Mouse (Mus musculus) left cerebral cortex, adult 18-20 months (tissue): ENCODE data around the gene Glis3. TPM values are rescaled to one million over a fixed set of nuclear protein-coding genes. Genes with fewer than 3 reads are reported as not detected.

Experiments used
- DNase-seq, 2 experiments: peaks; one replicate each; pipeline ENCODE4 v3.0.0; 2021 to 2022; ENCODE audit warnings: low spot score in 2 of 2, mixed read lengths in 1 of 2
- total RNA-seq, 2 experiments: library from RNA; stranded (reverse); gene quantifications; 2 replicates each; pipeline ENCODE4 v1.2.3; 2021

The Glis3 gene
- total RNA-seq, 2 experiments from 2014 or later, result 7.3 to 7.5 TPM

DNA sequence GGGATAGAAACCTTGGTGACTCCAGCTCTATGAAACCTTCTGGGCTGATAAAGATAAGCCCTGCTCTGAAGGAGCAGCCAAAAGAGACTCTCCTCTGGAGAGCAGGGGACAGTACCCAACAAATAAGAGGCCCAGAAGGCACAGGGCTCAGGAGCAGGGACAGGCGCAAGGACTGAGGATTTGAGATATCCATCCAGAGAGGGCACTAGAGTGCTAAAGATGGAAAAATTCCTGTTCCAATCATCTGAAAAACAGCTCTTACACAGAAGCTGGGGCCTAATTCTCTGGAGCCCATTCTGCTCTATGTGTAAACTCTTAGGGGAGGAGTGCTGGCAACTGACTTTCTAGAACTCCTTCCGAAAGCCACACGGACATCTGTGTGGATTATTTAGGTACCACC lies 287.0 kb downstream of the Glis3 start:
- DNase-seq, result no peak

DNA sequence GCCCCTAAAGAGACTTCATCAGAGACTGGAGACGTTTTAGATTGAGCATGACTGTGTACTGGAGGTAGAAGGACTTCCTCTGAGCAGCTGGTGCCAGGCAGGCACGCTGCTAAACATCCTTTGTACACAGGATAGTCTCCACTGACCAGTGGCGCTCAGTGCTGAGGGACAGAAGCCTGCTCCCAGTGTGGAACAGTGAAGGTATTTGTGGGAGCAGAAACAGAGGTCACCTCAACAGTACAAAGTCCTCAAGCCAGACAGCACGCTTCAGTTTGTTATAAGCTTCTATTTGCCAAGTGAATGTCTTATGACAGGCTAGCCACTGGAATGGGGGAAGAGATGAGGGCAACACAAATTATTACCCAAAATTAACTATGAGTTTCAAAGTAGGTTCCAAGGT lies 289.0 kb downstream of the Glis3 start:
- no peak for DNase-seq

GRCm38 (mm10) chr19:28389146-28389545 lies 290.7 kb downstream of the Glis3 start:
- no peak for DNase-seq

DNA sequence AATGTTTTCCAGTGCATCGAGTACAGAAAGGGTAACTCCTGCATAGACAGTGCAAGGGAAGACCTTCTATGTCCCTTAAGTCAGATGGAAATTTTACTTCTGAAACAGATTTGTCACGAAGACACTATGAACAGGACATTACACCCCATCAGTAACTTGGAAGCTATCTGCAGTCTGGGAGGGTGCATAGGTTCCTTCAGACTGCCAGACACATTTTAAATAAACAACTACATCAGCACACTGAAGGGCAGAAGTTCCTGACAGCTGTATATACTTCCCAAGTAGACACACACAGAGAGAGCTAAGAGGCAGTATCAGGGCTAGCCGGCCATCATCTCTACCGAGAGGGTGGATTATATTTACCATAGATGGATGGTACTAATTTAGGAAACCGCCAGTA lies 296.5 kb downstream of the Glis3 start:
- no peak for DNase-seq

- DNase-seq, result peak in 1 of 2 experiments; percentile 28
Measured at GRCm38 (mm10) chr19:28382168-28382911, 297.5 kb downstream of the Glis3 start.

DNA sequence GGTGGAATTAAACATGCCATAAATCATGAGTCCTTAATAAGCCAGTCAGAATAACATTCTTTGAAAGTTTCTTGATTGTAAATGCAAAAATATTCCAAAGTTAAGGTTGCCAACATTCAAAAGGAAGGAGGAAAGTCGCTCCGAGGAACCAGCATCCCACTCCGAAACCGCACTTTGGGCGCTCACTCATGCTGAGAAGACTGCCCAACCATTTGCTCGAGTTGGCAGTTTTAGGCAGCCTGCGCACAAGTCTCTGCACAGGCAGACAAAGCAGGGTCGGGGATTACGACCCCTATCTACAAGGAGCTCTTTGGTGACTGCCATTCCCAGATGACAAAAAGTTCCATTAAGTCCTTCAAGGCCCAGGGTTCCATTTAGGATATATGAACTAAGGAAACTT lies 298.4 kb downstream of the Glis3 start:
- DNase-seq, result no peak

DNA sequence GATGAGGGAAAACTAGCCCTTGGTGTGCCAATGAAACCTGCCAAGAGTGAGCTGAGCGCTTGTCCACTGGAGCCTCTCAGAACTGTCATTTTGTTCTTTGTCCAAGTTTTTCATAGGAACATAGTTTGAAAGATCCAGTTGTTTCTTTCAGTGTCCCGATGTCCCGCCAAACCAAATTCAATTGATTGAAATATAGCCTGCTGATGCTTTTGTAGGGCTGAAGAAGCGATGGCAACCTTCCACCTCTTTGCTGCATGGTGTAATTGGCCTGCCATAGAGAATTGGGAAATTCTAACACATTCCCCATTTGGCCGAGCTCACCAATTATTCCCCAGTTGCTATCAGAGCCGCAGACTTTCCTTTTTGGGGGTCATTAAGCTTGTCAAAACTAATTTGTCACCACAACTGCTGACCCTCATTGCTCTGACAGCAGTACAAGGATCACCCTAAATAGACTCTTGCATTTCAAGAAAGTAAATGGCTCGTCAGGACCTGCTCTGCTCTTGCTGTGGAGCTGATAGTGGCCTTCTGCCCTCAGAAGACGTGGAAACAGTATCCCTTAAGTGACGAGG lies 299.1 kb downstream of the Glis3 start:
- DNase-seq, result no peak

- no peak for DNase-seq
Measured at GRCm38 (mm10) chr19:28377788-28378295, 302.0 kb downstream of the Glis3 start.

- no peak for DNase-seq
Measured at GRCm38 (mm10) chr19:28376401-28376800, 303.5 kb downstream of the Glis3 start.

GRCm38 (mm10) chr19:28375746-28376145 lies 304.1 kb downstream of the Glis3 start:
- DNase-seq, result no peak

- DNase-seq, result no peak
Measured at GRCm38 (mm10) chr19:28374524-28374923, 305.4 kb downstream of the Glis3 start.

DNA sequence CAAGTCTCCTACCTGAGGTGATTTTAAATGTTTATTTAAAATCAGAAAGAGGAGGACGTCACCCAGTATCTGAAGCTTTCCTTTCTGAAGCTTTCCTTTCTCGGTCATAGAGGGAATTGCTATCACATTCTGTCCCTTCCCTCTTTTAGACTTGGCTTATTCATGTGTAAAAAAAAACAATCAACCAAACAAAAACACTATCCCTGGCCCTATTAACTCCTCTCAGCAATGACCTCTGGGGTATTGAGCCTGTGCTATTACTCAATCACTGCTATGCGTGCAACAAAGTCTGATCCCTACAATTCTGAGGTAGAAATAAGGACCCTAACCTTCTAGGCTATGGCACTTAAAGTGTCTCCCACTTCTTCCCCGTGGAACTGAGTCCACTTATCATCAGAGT lies 311.7 kb downstream of the Glis3 start:
- DNase-seq, result no peak

- no peak for DNase-seq
Measured at GRCm38 (mm10) chr19:28367274-28367673, 312.6 kb downstream of the Glis3 start.

GRCm38 (mm10) chr19:28366766-28367165 lies 313.1 kb downstream of the Glis3 start:
- no peak for DNase-seq

- DNase-seq, result peak in 1 of 2 experiments; percentile 31
Measured at GRCm38 (mm10) chr19:28365897-28366296, 314.0 kb downstream of the Glis3 start.

DNA sequence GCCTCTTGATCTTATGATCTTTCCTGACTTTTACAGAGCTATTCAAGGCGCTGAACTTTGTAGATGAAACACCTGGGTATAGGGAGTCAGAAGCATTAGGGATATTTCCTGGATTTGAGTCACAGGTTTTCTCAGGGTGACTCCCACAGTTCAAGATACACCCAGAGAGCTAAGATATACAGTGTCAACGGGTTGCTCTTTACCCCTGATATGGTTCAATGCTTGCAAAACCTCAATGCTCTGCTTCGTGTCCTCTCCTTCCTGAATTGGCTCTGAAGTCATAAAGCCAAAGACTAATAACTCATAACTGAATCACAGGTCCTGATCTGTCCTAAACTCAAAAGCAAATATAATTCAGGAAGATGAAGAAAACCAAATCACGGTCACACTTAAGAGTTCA lies 319.0 kb downstream of the Glis3 start:
- no peak for DNase-seq

GRCm38 (mm10) chr19:28357595-28357994 lies 322.3 kb downstream of the Glis3 start:
- DNase-seq, result no peak

DNA sequence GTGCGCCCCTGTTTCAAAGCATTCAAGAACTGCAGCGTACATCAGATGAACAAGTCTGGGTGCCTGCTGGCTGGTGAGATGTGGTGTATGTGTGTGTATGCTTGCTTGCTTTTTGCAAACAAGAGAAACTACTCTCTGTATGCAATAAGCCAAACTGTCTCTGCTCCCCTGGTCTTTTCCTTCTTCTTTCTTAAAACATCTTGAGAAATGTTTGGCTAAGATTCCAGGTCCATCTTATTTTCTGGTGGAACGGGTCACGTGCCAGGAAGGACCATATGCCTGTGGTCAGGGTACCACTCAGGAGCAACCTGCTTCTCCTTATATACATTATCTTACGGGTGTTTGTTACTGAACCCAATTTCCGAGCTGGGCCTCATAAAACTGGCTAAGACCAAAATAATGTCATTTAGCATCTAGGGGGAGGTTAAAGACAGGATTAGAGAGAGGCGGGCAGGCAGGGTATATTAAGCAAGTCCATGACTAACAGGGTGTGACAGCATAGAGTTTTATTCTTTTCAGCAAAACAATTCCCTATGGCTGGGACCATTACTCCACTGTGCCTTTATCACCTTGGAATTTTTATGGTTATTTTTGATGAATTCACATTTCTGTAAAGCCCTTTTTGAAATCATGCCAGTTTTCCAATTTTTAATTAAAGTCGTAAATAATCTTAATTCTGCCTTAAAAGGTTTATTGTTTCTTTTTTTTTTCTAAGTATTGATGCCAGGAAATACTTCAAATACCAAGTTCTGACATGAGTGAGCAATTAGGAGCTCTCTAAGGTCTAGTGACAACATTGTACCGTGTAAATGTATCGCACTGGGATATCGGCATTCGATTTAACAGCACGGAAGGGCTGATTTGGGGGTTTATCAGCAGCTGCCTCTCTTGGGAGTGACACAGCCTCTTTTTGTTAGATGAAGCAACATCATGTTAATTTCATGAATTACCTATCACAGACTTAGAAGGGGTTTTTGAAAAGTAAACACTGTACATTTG lies 328.5 kb downstream of the Glis3 start:
- DNase-seq, result no peak

DNA sequence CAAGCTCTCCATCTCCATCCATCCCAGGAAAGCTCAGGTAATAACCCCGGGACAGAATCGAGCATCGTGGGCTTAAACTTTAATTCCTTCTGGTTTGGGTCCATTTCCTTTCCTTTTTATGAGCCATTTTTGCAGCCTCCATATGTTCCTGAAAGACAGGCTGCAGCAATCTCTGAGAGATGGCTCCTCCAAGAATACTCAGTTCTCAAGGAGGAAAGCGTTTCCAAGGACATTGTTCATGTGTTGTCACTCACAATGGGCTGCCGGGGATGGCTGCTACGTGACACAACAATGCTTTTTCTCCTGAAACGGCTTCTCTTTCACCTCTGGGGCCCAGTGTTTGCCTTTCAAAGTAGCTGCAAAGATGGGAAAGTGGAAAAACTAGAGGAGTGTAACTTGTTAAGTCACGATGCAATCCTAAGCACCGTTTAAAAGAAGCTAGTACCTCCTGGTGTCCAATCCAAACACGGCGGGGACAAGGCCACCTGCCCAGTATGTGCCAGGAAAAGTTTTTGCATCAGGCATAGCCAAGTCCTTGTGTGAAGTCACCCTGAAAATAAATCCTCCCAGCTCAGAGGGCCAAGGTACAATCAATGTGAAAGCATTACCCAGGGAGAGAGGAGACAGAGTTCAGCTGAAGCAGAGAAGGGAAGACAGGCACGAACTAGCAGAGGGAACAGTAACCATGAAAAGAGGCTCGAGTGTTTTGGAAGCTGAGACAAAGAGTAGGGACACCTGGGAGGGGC lies 332.6 kb downstream of the Glis3 start:
- no peak for DNase-seq

DNA sequence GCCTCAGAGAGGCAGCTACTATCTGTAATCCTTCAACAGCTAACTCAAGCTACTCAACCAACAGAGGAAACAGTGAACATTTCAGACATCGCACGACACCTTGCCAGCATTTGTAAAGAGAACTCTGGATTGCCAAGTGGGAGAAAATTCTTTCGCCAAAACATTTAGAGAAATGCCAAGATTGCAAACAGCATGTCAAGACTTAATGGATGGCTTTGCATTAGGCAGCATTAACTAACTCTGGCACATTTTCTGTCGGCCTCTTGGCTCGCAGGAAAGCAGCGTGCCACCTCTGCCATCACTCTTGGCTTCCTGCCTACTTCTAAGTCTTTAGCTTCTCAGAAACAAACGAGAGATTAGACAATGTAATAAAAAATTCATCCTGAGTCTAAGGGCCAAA lies 336.2 kb downstream of the Glis3 start:
- DNase-seq, result no peak

GRCm38 (mm10) chr19:28337574-28337973 lies 342.3 kb downstream of the Glis3 start:
- no peak for DNase-seq
